Mouse (Mus musculus) midbrain, embryonic 13.5 days (tissue): Measurements from ENCODE around the gene Chn2. TPM values are rescaled to one million over a fixed set of nuclear protein-coding genes. Genes with fewer than 3 reads are reported as not detected.
A peak's percentile ranks its signal among the peaks of the same experiment; 100 is the strongest.

Experiments used
- ATAC-seq: fragments of 200-750 bp; cut with Nextera tagmentation; 2 replicates; pipeline ENCODE4 v1.8.0; 2017; ENCODE audit warnings: mild to moderate bottlenecking, moderate TSS enrichment, moderate library complexity
- H3K27ac ChIP-seq: fragments of 300-500 bp; sonication (generic); 2 replicates; pipeline ENCODE4 v1.5.1; 2015; ENCODE audit warnings: inconsistent platforms, mild to moderate bottlenecking, moderate library complexity
- H3K27me3 ChIP-seq: fragments of 300-500 bp; sonication (generic); 2 replicates; pipeline ENCODE4 v1.6.1; 2015; ENCODE audit warnings: mild to moderate bottlenecking, inconsistent platforms
- H3K36me3 ChIP-seq: fragments of 300-500 bp; sonication (generic); 2 replicates; pipeline ENCODE4 v1.6.1; 2015; ENCODE audit warnings: mild to moderate bottlenecking, inconsistent platforms
- H3K4me1 ChIP-seq: fragments of 300-500 bp; sonication (generic); replicated peaks from 2 replicates; pipeline ENCODE4 v1.6.1; 2015; ENCODE audit warnings: inconsistent platforms
- H3K4me2 ChIP-seq: fragments of 300-500 bp; sonication (generic); replicated peaks from 2 replicates; pipeline ENCODE4 v1.6.1; 2015; ENCODE audit warnings: moderate library complexity, mild to moderate bottlenecking, inconsistent platforms
- H3K4me3 ChIP-seq: fragments of 300-500 bp; sonication (generic); replicated peaks from 2 replicates; pipeline ENCODE4 v1.5.1; 2015; ENCODE audit warnings: mild to moderate bottlenecking, inconsistent platforms
- H3K9ac ChIP-seq: fragments of 300-500 bp; sonication (generic); replicated peaks from 2 replicates; pipeline ENCODE4 v1.6.1; 2015; ENCODE audit warnings: mild to moderate bottlenecking, inconsistent platforms
- H3K9me3 ChIP-seq: fragments of 300-500 bp; sonication (generic); 2 replicates; pipeline ENCODE4 v1.6.1; 2016; ENCODE audit warnings: mild to moderate bottlenecking, inconsistent platforms
- WGBS: fragments of 180-500 bp; shearing (Covaris S2); methylation state at CpG from one replicate; pipeline ENCODE4 v1.1.7; 2015; 5-methylcytosine and 5-hydroxymethylcytosine counted together
- polyA plus RNA-seq: library from polyadenylated mRNA; unstranded; fragments of >200 nt; fragmentation: Nextera tagmentation; extraction: Ambion mirVana; gene quantifications from 2 replicates; pipeline ENCODE4 v1.2.1, GENCODE M21; 2015

Gene Chn2
- polyA plus RNA-seq, 1 experiment from 2014 or later: 28.8 TPM

DNA sequence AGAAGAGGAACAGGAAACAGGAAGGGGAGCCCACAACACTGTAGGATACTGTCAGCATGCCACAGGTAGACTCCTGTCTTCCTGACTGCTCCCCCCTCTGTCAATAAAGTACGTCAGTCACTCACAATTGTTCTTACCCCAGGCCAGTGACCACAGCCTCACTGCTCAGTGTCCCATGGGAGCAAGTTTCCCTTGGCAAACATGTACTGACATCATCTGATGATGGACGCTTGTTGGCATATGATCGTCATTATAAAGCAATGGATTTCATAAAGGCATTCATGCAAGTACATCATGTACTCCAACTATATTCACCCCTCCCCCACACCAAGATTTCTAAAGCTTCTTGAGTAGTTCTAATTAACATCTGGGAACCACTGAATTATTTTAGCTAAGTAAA, 218.2 kb downstream of the Chn2 start:
- no peak overlapping the region for H3K4me2 ChIP-seq
- H3K9me3 ChIP-seq: no peaks in the 10 kb centered on the region
- no peak for ATAC-seq
- H3K4me3 ChIP-seq: no peak overlapping the region
- H3K27me3 ChIP-seq: no peaks in the 10 kb centered on the region
- H3K27ac ChIP-seq: no peak overlapping the region
- H3K36me3 ChIP-seq: no peaks in the 10 kb centered on the region
- 83% methylated on average over 3 of the region's 3 CpGs for WGBS
- H3K4me1 ChIP-seq: peaks cover 10% of the 10 kb centered on the region; the same call in 1 of the 2 replicates
- H3K9ac ChIP-seq: no peak overlapping the region

- Histone ChIP-seq H3K9ac (no peak overlapping the region), H3K4me1 (peaks cover 10% of the 10 kb centered on the region; the same call in 1 of the 2 replicates), H3K27me3 (no peaks in the 10 kb centered on the region), H3K9me3 (no peaks in the 10 kb centered on the region), H3K36me3 (no peaks in the 10 kb centered on the region), H3K4me3 (no peak overlapping the region), H3K4me2 (no peak overlapping the region), H3K27ac (no peak overlapping the region)
- ATAC-seq: no peak
- WGBS: 88% methylated on average over 5 of the region's 5 CpGs
These were observed 219.1 kb downstream of the Chn2 start for GRCm38 (mm10) chr6:54258462-54258861.

GRCm38 (mm10) chr6:54262732-54263131, 223.4 kb downstream of the Chn2 start:
- WGBS: 60% methylated on average over 2 of the region's 2 CpGs
- no peak for ATAC-seq

GRCm38 (mm10) chr6:54263890-54264289, 224.5 kb downstream of the Chn2 start:
- 85% methylated on average over 2 of the region's 2 CpGs for WGBS
- no peak overlapping the region for H3K27ac ChIP-seq

More at GRCm38 (mm10) chr6:54262732-54263131, 223.4 kb downstream of the Chn2 start:
- Histone ChIP-seq H3K9ac (no peak overlapping the region), H3K4me3 (no peak overlapping the region), H3K4me1 (no peaks in the 10 kb centered on the region), H3K36me3 (no peaks in the 10 kb centered on the region), H3K27me3 (no peaks in the 10 kb centered on the region), H3K9me3 (no peaks in the 10 kb centered on the region), H3K27ac (no peak overlapping the region), H3K4me2 (no peak overlapping the region)

DNA sequence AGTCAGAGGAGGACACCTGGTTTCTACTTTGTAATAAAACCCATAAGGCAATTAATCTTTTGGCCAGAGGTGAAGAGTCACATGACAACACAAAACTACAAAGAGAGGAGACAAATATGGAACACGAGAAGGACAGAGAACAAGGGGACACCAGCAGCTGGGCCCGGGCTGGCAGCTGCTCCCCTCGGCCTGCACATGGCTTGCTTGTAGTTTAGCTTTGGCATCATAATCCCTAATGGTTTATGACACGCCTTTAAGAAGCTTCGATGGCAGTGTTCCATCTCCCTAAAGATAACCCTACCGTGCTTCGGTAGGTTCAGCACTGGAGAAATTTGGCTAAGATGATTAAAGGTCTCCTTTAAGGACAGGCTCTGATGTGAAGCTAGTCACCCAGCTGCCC, 225.2 kb downstream of the Chn2 start:
- H3K4me3 ChIP-seq: no peak overlapping the region
- no peaks in the 10 kb centered on the region for H3K36me3 ChIP-seq
- 71% methylated on average over 7 of the region's 7 CpGs for WGBS

More at GRCm38 (mm10) chr6:54263890-54264289, 224.5 kb downstream of the Chn2 start:
- Histone ChIP-seq H3K9me3 (no peaks in the 10 kb centered on the region), H3K36me3 (no peaks in the 10 kb centered on the region), H3K9ac (no peak overlapping the region), H3K27me3 (no peaks in the 10 kb centered on the region), H3K4me3 (no peak overlapping the region), H3K4me1 (no peaks in the 10 kb centered on the region), H3K4me2 (no peak overlapping the region)
- ATAC-seq: no peak

DNA sequence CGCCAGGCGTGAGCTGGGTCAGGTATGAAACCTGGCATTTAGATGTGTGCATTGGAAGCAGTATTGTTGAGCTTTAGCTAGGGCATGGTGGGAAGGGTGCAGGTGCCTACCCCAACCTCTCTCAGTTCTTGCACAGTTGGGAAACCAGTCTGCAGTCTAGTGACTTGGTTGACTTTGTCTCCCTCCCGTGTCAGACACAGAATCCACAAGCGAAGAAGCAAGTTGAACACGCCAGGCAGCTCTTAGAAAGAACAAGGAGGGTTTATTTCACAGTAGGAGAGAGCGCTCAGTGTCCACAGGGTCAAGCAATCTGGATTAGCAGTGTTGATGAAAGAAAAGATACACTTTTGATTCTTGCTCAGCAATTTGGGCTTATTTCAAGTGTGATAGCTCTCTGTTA, 226.0 kb downstream of the Chn2 start:
- Histone ChIP-seq H3K4me3 (no peak overlapping the region), H3K4me2 (no peak overlapping the region), H3K9me3 (no peaks in the 10 kb centered on the region), H3K4me1 (no peaks in the 10 kb centered on the region), H3K27ac (no peak overlapping the region), H3K36me3 (no peaks in the 10 kb centered on the region), H3K27me3 (no peaks in the 10 kb centered on the region), H3K9ac (no peak overlapping the region)
- 83% methylated on average over 6 of the region's 6 CpGs for WGBS
- ATAC-seq: no peak

More for the DNA sequence above, 225.2 kb downstream of the Chn2 start:
- no peak overlapping the region for H3K4me2 ChIP-seq
- no peaks in the 10 kb centered on the region for H3K9me3 ChIP-seq
- no peaks in the 10 kb centered on the region for H3K4me1 ChIP-seq
- no peak overlapping the region for H3K27ac ChIP-seq
- no peak overlapping the region for H3K9ac ChIP-seq
- ATAC-seq: no peak
- H3K27me3 ChIP-seq: no peaks in the 10 kb centered on the region

DNA sequence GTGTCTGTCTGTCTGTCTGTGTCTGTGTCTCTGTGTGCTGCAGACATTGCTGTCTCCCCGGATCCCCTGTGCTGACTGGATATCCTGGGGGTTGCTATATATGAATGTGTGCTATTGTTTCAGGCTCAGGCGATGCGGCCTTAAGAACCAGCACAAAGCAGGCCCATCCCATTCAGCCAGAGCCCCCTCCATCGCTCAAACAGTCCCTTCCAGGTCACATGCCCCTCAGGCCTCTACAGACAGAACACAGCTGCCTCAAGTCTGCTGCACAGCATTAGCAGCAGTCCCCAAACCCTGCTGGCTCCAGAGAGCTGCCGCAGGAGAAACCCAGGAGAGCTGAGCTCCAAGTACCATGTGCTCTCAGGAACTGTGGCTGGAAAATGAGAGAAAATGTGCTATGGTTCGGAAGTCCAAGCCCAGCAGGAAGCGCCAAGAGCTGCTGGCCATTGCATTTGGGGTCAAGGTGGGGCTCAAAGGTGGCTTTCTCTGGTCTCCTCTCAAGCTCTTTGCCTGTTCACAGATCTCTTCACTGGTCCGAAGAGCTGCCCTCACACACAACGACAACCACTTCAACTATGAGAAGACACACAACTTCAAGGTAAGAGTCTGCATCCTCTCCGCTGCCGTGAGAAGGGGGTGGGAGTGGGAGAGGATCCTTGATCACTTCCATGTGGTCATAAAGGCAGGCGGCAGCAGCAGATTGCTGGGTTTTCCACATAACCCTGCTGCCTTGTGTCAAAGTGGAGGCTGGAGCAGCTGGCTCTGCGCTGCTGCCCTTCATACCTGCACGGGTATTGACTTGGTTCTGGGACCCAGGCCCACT, 233.4 kb downstream of the Chn2 start:
- H3K9me3 ChIP-seq: no peaks in the 10 kb centered on the region
- H3K27me3 ChIP-seq: no peaks in the 10 kb centered on the region
- ATAC-seq: peak; percentile 58
- H3K4me1 ChIP-seq: peaks cover 25% of the 10 kb centered on the region
- WGBS: 60% methylated on average over 14 of the region's 14 CpGs
- H3K4me3 ChIP-seq: no peak overlapping the region
- H3K9ac ChIP-seq: peak overlapping the region; percentile 47; the same call in 1 of the 2 replicates
- peak overlapping the region; percentile 45; the same call in 1 of the 2 replicates for H3K27ac ChIP-seq
- H3K36me3 ChIP-seq: no peaks in the 10 kb centered on the region
- no peak overlapping the region for H3K4me2 ChIP-seq

DNA sequence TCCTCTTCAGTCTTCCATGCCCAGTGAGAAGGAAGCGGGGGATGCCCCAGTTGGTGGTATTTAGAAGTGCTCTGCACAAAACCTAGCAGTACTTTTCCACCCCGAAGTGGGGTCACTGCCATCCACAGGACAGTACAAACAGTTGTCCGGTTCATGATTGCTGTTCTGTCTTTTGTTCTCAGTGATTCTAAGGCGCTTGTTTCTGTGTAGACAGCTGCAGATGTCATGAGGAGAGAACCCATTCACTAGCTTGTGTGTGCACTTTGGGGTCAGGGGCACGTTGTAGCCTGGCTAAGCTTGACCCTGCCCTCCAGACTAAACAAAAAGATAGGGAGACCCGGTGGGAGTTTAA, 234.0 kb downstream of the Chn2 start:
- no peaks in the 10 kb centered on the region for H3K36me3 ChIP-seq
- WGBS: 46% methylated on average over 6 of the region's 6 CpGs
- H3K27ac ChIP-seq: no peak overlapping the region
- no peaks in the 10 kb centered on the region for H3K27me3 ChIP-seq
- no peak overlapping the region for H3K9ac ChIP-seq
- H3K4me3 ChIP-seq: no peak overlapping the region
- peaks cover 31% of the 10 kb centered on the region for H3K4me1 ChIP-seq
- H3K4me2 ChIP-seq: no peak overlapping the region
- no peaks in the 10 kb centered on the region for H3K9me3 ChIP-seq
- ATAC-seq: no peak

GRCm38 (mm10) chr6:54277234-54277633, 237.9 kb downstream of the Chn2 start:
- WGBS: 88% methylated on average over 4 of the region's 4 CpGs
- Histone ChIP-seq H3K27ac (no peak overlapping the region), H3K9ac (no peak overlapping the region), H3K36me3 (no peaks in the 10 kb centered on the region), H3K9me3 (no peaks in the 10 kb centered on the region), H3K27me3 (no peaks in the 10 kb centered on the region), H3K4me3 (no peak overlapping the region), H3K4me2 (no peak overlapping the region), H3K4me1 (peaks cover 26% of the 10 kb centered on the region)
- ATAC-seq: no peak

GRCm38 (mm10) chr6:54277828-54278227, 238.5 kb downstream of the Chn2 start:
- Histone ChIP-seq H3K4me1 (peaks cover 20% of the 10 kb centered on the region), H3K9me3 (no peaks in the 10 kb centered on the region), H3K4me2 (no peak overlapping the region), H3K27ac (no peak overlapping the region), H3K36me3 (no peaks in the 10 kb centered on the region), H3K9ac (no peak overlapping the region), H3K27me3 (no peaks in the 10 kb centered on the region), H3K4me3 (no peak overlapping the region)
- ATAC-seq: no peak
- WGBS: 15% methylated on average over 5 of the region's 5 CpGs

- no peaks in the 10 kb centered on the region for H3K9me3 ChIP-seq
- WGBS: 92% methylated on average over 2 of the region's 2 CpGs
- no peaks in the 10 kb centered on the region for H3K27me3 ChIP-seq
- no peak for ATAC-seq
- H3K9ac ChIP-seq: no peak overlapping the region
- no peak overlapping the region for H3K4me3 ChIP-seq
- H3K4me2 ChIP-seq: no peak overlapping the region
- peaks cover 13% of the 10 kb centered on the region for H3K4me1 ChIP-seq
- no peak overlapping the region for H3K27ac ChIP-seq
- H3K36me3 ChIP-seq: no peaks in the 10 kb centered on the region
These were observed 239.3 kb downstream of the Chn2 start for GRCm38 (mm10) chr6:54278613-54279012.

DNA sequence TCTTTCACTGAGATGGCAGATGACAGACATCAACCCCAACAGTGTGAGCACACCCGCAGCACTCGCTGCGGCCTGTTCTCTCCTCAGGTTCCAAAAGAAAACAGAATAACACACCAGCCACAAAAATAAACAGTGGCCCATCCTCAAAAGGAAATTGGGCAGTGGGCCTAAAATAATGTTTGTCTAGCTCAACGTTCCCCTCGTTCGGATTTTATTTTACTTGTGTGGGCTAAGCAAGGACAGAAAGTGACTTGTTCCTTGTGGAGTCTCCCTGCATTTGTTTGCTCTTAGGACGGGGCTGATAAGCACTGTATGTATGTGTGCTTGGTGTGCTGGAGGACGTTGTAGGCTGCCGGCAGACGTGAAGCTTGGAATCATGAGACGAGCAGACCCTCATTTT, 240.0 kb downstream of the Chn2 start:
- Histone ChIP-seq H3K9me3 (no peaks in the 10 kb centered on the region), H3K4me2 (no peak overlapping the region), H3K9ac (no peak overlapping the region), H3K27ac (no peak overlapping the region), H3K4me3 (no peak overlapping the region), H3K4me1 (peaks cover 13% of the 10 kb centered on the region), H3K36me3 (no peaks in the 10 kb centered on the region), H3K27me3 (no peaks in the 10 kb centered on the region)
- 83% methylated on average over 11 of the region's 11 CpGs for WGBS
- no peak for ATAC-seq

DNA sequence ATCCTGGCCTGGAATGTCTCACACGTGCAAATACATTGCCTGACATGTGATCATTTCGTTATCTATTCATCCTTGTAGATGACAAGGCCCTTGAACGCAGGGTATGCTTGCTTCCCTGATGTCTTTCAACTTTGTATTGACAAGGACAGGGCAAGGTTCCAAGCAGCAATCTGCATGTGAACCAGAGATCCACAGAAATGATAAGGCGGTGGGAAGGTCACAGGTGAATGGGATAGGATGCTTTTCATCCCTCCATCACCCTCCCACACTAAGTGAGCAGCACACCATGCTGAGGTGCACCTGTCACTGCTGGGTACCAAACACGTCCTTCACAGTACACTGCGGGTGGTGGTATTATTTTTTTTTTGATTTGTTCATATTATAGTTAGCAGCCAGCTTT, 240.9 kb downstream of the Chn2 start:
- Histone ChIP-seq H3K27me3 (no peaks in the 10 kb centered on the region), H3K4me2 (no peak overlapping the region), H3K4me1 (peaks cover 13% of the 10 kb centered on the region), H3K9me3 (no peaks in the 10 kb centered on the region), H3K4me3 (no peak overlapping the region), H3K9ac (no peak overlapping the region), H3K36me3 (no peaks in the 10 kb centered on the region), H3K27ac (no peak overlapping the region)
- ATAC-seq: no peak
- WGBS: 81% methylated on average over 6 of the region's 6 CpGs
